Mouse (Mus musculus): ENCODE data around the gene Pepd.
"Not testable (repeated sequence)": the region's sequence is repeated elsewhere in the genome, so short reads cannot be mapped to it uniquely, and the experiment has no call there.

Gene Pepd

DNA sequence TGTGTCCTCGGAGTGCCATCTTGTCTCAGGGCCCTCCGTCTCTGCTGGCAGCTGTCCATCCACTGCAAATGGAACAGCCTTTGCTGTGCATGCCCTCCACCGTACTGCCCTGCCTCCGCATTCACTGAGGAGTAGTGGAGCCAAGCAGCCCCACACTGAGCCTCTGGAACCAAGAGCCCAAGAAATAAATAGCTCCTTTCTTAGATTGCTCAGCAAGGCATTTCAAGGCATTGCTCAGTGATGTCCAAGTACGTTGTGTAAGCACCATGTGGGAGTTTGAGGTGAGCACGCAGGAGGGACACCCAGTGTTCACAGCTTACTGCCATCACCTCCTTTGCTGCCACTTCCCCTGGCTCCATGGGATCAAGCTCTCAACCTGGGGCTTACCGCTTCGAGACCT lies 20.5 kb downstream of the Pepd start:
- no peak for DNase-seq (ENCODE audit: low spot score)

DNA sequence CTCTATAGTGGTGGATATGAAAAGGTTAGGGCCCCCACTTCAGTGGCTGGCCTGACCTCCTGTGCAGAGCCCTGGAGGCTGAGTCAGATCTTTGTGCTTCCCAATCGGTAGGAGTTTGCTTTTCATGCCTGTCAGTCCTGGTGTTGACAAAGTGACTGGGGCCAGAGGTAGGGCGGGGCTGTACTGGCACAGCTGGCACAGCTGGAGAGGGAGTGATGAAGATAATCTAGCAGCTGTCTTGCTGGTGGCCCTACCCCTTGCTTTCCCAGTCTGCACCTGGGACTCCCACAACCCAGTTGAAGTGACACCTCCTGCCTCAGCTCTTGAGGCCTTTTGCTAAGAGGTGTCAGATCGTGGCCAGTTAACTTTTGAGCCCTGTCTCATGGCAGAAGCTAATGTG lies 21.0 kb downstream of the Pepd start:
- no peak for DNase-seq (ENCODE audit: low spot score)

DNA sequence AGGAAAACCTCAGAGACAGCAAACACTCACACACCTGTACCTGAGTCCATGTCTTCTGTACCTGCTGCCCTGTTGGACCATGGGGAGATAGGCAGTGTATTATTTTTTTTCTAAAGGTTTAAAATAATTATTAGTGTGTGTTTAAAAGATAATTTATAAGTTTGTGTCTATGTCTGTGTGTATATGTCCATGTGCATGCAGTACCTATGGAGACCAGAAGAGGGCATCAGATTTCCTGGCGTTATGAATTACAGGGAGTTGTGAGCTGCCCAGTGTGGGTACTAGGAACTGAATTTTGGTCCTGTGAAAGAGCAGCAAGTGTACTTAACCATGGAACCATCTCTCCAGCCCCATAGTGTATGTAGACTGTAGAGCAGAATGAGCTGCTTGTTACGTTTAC lies 24.2 kb downstream of the Pepd start:
- no peak for DNase-seq (ENCODE audit: low spot score)

DNA sequence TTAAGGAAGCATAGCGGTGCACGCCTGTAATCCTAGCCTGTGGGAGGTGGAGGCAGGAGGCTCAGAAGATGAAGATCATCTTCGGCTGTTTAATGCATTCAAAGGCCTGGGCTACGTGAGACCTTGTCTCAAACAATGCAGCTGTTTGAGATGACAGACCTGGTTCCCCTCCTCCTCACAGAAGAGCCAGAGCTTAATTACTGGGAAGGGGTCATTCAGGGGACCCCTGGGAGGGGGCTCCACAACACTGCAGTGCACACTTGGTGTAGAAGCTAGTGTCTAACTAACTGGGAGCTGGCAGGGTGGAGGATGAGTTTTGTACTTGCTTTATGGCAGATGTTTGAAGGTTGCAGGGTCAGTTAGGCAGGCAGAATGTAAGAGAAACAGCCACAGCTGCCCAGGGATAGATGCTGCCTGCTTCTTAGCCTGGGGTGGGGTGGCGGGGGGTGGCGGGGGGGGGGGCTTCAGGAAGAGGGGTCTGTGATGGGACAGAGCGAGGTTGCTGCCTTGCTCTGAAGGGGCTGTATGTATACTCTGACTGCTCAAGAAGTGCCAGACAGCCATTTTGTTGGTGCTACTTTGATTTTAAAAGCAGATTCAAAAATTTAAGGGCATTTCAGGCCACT lies 26.6 kb downstream of the Pepd start:
- no peak for DNase-seq (ENCODE audit: low spot score)

DNA sequence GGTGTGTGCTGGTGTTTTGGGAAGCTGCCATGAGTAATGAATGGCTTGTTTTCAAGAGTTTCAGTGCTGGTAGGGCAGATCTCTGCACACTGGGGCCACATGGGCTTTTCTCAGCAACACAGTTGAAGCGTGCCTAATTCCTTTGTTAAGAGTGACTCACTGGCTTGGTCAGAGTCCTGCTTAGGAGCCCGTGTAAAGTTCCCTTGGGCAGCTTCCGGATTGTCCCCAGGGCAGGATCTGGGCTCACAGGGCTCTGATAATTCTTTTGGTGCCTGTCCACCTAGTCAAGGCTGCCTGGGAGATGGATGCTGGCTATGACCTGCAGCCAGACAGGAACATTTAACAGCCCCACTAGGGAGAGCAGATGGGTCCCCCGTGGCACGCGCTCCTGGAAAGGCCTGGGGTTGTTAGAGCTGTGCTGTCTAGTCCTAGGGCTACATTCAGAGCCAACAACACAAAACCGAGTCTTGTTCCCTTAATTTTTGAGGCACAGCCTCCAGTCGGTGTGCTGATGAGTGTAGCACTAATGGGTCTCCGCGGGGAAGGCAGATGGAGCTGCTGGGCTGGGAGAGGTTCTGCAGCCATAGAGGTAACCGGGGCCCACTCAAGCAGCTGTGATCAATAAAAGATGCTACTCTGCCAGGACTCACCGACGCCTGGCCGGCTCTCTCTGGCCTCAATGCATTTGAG lies 27.2 kb downstream of the Pepd start:
- peak; percentile 59 for DNase-seq (ENCODE audit: low spot score)

DNA sequence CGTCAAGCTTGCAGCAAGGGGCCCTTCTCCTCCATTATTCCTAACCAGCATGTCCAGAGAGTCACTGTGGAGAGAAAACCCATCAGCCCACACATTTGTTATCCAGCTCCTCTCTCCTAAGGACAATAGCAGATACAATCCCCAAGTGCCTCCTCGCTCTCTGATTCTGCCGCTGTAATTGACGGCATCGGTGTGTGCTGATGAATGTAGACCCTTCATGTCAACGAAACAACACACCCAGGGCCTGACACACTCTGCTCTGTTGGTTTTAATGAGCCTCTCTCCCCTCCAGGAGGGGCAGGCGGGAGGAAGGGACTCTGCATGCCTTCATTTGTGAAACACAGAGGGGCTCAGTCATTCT lies 27.8 kb downstream of the Pepd start:
- no peak for DNase-seq (ENCODE audit: low spot score)

DNA sequence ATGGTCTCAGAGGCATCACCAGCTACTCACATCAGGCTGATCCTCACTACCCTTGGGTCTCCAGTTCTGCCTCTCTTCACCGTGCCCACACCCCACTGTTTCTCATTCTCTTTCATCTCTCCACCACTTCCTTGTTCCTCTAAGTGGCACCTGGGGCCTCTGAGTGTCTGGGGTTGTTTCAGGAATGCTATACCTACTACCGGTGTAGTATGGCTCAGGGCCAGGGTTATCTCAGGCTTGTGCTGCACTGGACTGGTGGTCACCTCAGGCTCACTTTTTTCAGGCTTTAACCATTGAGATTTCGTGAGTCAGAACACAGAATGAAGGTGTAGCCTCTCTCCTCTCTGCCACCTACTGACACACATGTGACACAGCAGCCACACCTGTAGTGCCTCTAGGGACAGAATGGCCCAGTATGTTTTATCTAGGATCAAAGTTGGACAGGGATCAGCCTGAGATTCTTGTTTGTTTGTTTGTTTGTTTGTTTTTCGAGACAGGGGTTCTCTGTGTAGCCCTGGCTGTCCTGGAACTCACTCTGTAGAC lies 31.5 kb downstream of the Pepd start:
- DNase-seq (ENCODE audit: low spot score): no peak

DNA sequence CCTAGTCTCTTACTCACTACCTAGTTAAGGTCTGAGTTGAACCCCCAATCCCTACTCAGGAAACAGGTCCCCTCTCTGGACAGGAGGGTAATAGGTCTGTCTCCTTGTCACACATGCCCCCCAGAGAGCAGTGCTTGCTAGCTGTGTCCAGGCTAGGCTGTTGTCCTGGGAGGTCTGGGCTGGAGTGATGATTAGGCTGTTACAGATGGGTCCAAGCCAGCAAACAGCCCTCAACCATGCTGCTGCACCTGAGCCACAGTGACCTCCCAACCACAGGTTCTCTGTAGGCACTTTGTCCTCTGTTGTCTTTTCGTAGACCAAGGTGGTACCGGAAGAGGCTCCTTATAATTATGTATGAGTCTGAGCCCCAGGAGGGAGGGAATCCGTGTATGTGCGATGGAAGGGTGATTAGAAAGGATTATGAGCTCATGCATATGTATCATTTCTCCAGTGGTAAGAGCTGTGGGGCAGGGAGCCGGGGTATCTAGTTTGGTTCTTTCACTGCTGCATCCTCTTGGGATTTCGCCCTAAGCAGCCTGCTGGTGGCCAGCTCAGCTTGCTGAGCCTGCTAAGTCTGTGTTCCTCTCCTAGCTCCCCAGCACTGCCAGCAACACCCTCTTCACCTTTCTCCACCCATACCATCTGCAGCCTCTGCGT lies 34.2 kb downstream of the Pepd start:
- no peak for DNase-seq (ENCODE audit: low spot score)

DNA sequence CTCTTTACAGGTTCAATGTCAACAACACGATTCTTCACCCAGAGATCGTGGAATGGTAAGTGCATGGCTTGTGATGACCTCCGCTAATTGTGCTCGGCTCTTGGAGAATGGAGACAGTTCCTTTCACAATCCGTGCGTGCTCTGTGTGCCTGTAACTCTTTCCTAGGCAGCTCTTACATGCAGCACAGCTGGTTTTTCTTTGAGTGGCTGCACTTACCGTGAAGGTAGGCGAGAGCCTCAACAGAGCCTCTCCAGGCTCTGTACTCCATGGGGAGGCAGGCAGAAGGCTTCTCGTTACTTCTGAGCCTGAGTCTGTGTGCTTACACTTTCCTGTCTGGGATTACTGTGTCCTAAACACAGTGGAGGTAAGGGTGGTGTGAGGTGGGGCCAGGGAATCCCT lies 42.4 kb downstream of the Pepd start:
- no peak for DNase-seq (ENCODE audit: low spot score)

DNA sequence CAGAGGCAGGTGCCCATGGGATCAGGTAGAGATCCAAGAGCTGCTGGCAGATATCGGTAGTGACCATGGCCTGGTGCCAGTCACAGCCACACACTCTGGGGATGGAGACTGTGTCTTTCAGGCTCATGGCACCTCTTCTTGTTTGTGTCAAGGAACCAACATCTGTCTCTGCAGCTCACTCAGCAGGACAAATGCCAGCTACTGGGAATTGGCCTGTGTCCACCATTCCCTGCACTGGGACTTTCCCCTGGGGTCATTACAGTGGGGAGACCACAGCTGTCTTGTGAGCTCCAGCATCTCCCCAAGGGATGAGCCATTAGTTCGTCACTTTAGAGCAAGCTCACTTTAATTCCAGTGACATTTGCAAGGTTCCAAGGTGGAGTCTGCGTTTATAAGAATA lies 43.1 kb downstream of the Pepd start:
- no peak for DNase-seq (ENCODE audit: low spot score)

DNA sequence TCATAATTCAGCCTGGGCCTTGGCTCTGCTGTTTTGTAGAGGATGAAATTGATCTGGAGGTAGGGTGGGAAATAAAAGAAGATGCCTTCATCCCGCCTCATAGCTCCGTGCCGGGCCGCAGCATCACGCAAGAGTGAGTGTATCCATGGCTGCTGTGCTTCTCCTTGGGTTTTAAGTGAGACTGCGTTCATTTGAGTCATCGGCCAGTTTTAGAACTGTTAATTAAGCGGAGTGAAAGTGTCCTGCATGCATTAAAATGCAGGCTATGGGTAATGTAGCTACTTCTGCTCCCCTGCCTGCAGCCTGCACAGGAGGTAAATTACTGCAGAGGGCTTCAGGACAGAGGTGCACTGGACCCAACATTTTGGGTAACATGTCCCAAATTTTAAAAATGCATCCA lies 45.0 kb downstream of the Pepd start:
- DNase-seq (ENCODE audit: low spot score): no peak

DNA sequence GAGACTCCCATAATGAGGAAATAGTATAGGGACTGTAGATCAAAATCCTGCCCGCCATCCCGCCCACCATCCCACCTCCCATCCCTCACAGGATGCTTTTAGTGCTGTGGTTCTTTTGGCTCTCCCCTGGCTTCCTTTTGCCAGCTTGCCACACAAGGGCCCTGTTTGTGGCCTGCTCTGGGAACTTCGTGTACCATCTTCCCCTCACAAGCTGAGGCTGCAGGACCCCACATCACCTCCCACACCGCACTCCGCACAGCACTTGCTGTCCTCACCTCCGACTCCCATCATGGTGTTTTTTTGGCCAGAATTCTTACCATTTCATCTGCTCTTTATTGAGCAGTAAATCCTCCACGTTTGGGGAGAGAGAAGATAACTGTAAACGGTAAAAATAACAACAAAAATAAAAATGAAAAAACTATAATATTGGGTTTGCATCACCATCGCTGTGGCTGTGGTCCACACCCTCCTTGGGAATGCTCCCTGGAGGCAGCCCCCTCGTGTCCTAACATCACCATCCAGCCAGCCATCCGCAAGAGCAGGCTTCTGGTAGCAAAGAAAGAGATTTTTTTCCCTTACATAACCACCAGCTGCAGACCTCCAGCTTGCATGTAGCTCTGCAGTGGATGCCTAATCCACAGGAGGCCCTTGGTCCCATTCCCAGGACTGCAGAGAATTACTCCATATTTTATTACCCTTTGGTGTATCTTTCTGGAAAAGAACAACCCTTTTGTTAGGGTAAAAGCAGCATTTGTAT lies 51.9 kb downstream of the Pepd start:
- peak; percentile 39 for DNase-seq (ENCODE audit: low spot score)

DNA sequence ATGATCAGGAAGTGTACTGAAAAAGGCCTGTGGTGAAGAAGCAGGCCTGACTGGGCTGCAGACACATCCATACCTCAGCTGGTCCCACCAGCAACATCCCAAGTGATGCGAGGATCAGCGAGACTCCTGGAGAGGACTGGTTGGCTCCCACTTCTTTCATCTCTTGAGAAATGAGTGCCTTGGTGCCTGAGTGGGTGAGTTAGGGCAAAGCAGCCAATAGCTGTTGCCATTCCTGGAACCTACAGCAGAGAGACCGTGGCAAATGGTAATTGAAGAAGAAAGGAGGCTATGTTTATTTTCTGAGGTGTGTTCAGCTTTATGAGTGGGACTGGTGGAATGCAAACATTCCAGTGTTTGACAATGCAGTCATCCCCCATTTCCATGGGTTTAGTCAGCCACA lies 55.2 kb downstream of the Pepd start:
- no peak for DNase-seq (ENCODE audit: low spot score)

DNA sequence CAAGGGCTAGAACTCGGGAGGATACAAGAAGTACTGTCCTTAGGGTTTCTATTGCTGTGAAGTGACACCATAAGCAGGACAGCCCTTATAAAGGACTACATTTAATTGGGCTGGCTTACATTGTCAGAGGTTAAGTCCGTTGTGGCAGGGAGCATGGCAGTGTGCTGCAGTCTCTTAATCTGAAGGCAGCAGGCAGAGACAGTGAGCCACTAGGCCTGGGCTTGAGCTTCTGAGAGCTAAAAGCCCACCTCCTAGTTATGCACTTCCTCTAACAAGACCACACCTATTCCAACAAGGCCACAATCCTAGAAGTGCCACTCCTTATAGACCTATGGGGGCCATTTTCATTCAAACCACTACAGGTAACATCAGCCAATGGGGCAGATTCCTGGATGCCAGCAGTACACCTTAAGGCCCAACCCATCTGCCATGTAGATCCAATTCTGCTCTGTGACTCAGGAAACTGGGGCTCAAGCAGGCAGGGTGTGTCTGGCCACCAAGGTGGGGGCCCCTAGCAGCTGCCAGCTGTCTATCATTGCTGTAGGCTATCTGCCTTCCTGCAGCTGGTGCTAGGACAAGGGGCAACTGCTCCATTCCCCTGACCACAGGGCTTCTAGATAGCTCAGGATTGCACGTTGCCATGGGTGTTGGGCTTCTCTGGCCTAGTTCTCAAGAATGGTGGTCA lies 56.7 kb downstream of the Pepd start:
- DNase-seq (ENCODE audit: low spot score): no peak

DNA sequence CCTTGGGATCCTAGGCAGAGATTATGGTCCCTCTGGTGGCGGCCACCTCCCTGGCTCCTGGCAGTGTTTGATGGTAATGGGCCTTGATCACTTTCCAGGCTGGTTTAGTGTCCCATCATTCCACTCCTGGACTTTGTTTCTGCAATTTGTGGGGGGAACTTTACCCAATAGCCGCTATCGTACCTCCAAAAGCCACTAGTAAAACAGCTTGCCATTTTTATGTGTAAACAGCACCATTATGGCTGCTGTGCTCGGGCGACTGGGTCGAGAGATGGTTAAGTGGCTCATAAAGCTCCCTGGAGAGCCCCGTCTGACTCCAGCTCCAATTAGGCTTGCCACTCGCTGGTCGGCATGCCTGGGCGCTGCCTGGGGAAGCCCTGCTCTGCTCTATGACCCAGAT lies 59.6 kb downstream of the Pepd start:
- no peak for DNase-seq (ENCODE audit: low spot score)

DNA sequence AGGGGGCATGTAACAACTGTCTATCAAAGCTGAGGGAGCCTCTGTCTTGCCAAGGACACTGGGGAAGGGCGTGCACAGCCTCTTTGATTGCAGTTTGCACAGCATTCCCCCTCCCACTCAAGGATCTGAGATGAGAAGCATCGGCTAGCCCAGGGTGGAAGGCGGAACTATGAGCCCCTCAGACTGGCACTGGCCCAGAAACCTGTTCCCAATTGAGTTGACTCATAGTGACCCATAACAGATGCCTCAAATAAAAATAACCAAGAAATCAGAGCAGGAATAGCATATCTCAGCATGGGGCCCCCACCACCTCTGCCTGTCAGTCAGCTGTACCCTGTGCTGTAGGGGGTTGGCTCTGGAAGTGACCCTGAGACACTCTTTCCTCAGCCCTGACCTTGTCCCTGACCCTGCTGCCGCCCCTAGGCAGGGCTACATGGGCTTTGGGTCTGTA lies 60.8 kb downstream of the Pepd start:
- no peak for DNase-seq (ENCODE audit: low spot score)

DNA sequence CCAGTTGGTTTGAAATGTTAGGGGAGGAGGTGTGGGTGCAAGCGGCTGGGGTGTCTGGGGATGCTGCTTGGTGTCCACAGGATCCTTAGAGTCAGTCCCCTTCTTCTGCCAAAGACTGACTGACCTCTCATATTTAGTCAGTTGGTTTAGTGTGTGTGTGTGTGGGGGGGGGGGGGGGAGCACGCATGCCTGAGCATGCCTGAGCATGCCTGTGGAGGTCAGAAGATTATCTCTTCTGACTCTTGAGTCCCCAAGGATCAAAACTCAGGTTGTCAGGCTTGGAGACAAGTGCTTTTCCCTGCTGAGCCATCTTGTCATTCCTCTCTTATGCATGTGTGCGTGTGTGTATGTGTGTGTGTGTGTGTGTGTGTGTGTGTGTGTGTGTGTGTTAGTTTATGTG lies 61.7 kb downstream of the Pepd start:
- DNase-seq (ENCODE audit: low spot score): no peak

DNA sequence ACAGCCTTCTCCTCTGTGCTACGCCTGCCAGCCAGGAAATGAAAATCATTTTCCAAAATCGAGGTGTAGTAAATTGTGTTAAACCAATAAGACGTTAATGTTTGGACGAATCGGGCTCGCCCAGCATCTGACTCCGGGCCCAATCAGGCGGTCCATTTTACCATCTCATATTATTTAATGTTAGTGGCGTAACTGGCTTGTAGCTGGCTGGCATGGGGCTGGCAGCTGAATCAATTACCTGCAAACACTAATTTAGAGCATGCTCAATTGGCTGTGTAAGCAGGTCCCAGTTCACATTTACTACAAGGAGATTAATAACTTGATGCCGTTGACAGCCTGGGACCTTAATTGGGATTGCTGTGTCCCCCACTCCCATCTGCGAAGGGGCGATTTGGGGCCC lies 63.7 kb downstream of the Pepd start:
- no peak for DNase-seq (ENCODE audit: low spot score)

DNA sequence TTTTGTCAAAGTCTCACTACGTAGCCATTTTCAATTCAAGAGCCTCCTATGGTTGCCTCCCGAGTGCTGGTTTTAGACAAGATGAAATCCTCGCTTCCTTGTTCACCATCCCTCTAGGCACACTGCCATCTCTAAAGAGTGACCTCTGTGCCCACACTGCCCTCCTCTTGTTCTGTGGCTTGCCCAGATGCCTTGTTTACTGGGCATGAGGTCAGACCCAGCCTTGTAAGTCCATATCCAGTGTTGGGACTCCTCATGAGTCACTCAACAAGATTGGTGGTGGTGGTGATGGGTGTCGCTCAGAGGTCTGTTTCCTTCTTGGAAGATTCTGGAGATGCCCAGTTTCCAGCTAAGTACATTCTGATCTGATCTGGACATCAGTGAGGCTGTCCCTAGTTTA lies 65.2 kb downstream of the Pepd start:
- DNase-seq (ENCODE audit: low spot score): no peak

DNA sequence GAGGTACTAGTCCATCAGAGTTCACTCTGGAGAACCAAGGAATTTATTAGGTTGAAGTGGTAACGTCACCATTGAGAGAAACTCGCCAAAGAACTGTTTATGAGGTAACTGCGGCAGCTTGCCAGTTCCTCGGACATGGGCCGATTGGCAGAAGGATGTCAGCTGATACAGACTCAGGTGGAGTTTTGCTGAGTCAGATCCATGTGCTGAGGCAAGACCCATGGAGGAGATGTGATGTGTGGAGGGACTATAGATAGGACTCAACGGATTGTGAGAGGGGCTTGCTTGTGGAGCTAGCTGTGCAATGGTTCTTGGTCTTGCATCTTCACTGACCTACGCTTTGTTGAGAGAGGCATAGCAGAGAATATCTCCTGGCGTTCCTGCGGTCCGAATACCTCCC lies 69.6 kb downstream of the Pepd start:
- no peak for DNase-seq (ENCODE audit: low spot score)

DNA sequence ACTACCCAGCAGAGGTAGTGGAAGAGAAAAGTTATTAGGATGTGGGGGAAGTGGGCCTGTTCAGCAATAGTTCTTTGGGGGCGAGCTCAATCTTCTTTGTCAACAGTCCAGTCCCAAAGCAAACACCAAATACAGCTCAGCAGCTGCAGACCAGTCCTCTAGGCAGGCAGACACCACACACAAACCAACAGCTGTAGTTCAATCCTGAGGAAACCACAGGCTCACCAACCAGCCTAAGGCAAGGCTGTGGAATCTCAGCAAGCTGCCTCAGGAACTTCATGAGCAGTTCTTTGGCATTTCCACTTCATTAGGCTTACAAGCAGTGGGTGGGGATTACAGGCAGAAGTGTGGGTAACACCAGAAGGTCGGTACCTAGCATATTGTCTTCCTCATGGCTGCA lies 70.2 kb downstream of the Pepd start:
- DNase-seq (ENCODE audit: low spot score): not testable (repeated sequence)
